Mouse (Mus musculus) fat pad, adult 2 months (tissue): ENCODE data around the gene Tspear.
"Not testable (repeated sequence)": the region's sequence is repeated elsewhere in the genome, so short reads cannot be mapped to it uniquely, and the experiment has no call there.

Experiments
- DNase-seq: peaks from one replicate; pipeline ENCODE4 v3.0.0-alpha.2; 2011; ENCODE audit warnings: low read depth, low spot score; ENCODE audit errors: extremely low read depth

Tspear gene

DNA sequence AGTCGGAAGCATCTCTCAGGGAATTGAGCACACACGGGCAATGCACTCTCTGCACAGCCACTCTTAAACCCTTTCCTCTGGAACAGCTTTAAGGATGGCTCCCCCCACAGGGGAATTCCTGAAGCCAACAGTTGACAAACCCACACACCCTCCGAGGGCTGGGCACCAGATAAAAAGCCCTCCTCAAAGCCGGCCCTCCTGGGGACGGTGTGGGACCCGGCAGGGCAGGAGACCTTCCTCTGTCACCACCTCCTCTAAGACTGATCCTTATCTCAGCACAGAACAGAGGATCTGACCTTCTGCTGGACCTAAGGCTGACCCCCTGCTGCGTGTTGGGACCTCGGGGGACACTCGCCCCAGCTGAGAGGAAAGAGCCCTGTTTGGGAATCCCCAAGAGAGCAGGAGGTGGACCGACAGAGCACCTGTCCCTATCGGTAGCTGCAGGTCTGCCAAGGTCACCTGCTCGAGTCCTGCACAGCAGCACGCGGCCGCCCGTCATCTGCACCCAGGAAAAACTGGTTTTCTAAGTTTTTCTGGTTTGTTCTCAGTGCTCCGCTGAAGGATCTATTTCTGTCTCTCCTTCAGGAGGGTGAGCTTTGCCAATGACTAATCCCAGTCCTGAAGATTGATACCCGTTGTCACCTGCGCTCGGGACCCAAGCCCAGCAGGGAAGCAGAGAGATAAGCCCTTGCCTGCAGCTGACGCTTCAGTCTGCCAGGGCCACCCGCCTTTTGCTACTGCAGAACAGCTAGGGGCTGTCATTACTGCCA lies at the start of gene Tspear:
Gene Tspear (plus strand): TSS at position 675 of the 770 bp plus-strand sequence.
- DNase-seq: no peak

DNA sequence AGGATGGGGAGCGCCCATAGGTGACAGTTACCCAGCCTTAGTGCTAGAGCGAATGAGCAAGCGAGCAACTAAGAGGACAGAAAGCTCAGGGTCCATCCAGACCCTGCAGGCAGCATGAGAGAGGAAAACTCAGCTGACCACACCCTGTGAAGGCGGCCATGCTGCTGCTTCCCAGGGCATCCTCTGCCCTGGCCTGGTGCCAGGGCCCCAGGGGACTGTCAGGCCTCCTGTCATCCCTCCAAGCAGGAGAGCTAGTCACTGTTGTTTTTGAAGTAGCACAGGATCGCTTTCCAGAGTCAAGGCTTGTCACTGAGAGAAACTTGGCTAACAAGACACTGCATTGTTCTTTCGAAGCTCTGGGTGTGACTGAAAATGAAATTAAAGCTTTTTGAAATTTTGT lies 47.4 kb upstream of the Tspear start:
- no peak for DNase-seq

DNA sequence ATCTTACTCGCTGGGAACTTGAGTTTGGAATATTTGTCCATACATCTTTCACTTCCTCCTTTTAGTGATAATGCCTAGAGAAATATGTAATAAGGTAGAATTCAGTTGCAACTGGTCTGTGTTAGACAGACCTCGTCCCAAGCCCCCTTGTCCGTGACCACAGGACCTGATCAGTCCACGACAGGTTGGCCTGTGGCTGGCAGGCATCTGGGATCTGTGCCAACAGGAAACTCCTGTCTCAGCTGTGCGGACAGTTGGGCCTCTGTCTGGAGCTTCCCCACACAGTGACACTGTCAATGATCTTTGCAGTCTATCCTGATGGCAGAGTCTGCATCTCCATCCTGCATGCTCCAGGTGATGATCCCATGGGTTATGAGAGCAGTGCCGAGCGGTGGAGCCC lies 43.2 kb upstream of the Tspear start:
- no peak for DNase-seq

DNA sequence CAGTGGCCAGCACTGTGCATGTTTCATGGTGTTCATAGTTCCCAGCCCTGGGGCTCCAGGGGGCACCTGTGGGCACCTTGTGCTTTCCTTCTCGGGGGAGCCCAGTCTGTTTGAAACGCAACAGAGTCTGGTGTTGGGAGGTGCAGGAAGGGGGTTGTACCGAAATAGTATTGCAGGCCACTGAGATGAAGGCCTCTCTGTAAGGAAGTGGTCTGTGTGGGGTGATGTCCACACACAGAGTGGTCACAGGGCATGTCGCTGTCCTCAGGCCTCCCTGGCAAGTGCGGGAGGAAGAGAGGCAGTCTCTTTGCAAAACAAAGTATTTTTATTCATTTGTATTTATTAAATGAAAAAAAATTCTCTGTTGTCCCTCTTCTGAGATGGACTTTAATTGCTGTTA lies 40.8 kb upstream of the Tspear start:
- no peak for DNase-seq

DNA sequence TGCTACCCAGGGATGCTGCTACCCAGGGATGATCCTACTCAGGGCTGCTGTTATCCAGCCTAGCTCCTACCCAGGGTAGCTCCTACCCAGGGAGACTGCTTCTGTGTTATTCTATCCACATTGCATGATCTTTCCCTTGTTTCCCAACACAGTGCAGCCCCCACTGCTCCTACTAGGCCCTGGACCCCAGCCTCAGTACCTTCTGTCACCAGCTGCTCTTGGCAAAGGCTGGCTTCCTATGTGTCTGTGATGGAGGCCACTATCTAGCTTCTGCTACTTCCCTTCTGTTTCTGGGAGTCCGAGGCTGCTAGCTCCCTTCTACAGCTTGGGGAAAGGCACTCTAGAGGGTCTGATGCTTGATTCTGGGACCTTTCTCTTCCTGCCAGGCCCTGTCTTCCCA lies 38.9 kb upstream of the Tspear start:
- DNase-seq: no peak

DNA sequence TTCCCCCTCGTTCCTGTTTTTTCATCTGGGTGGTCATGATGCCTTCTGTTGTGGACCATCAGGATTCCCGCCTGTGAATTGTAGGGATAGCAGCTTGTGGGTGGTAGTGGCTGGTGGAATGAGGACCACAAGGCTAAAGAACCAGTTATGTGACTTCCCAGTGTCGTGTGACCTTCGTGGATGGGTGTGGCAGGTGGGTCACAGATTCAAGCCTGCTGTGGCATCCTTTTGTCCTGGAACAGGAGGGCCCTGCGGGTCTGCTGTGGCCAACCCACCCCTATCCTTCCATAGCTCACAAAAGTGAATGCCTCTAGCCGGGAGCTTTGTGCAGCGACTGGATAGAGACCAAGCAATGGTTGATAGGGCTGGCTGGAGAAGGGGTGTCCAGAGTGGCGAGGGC lies 38.5 kb upstream of the Tspear start:
- no peak for DNase-seq

DNA sequence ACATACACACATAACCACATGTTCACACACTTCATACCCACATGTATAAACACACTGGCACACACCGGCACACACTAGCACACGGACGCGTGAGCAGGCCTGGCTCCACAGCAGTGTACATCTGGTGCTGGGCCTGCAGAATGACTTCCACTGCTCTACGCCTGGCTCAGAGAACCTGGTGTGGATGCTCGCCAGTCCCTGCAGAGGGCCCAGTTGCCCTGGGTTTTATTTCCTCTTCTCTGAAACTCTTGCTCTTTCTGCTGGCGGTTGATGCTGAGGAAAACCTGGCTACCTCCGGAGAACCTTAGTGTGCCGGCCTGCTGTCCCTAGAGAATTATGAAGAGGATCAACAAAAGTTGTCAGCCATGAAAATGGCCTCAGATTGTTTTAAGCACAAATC lies 34.3 kb upstream of the Tspear start:
- no peak for DNase-seq

DNA sequence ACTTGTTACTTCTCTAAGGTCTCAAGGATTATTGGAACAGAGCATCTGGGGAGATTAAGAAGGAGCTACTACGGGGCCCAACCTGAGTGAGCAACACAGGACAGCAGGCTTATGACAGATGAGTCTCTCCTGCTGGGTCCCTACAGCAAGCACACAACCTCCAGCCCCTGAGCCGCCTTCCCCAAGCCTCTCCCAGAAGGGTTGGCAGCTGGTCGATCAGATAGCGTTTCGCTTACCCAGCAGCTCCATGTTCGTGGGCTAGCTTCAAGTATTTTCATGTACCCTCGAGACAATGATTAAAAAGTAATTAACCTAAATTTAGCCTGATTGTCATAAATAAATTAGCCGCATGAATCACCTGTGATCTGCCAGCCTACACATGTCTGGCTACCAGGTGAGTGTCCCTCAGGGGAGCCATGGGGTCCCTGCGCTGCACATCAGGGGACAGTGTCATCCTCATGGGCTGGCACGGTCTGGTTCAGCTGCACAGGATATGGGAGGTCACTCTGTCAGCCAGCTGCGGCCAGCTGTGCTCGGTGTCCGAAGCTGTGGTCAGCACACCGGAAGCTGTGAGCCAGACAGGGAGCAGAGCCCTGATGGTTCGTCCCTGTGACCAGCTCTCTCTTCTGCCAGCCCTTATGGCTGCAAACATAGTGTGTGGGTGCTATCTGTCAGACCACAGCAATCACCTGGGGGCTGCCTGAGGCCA lies 27.9 kb upstream of the Tspear start:
- DNase-seq: no peak

DNA sequence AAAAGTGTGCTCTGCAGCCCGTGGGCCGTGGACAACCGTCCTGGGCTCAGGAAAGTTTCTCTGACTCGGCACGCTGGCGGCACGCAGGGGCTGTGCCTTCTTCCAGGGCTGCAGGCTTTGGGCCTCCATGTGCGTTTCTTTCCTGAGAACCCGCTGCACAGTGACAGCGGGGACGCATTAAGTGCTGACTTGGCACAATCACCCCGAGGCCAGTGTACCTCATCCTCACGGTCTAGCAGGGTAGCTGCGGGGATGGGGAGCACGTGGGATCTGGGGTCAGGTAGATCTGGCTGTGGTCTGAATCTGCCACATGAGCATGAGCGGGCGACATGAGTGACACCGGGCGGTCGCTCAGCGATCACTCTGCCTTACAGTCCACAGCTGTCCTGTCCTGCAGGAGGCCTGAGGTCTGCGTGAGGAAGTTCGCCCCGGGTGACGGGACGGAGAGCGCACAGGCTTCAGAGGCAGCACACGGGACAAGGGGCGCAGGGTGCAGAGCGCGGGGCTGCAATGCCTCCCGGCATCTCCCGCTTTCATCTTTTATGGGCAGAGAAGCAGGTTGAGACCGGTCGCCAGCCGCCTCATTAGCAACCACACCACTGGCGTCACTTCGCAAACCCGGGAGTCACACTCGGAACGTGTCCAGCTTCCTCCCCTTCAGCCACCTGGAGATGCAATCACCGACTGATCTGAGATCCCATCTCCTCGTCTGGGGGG lies 22.3 kb upstream of the Tspear start:
- DNase-seq: no peak

DNA sequence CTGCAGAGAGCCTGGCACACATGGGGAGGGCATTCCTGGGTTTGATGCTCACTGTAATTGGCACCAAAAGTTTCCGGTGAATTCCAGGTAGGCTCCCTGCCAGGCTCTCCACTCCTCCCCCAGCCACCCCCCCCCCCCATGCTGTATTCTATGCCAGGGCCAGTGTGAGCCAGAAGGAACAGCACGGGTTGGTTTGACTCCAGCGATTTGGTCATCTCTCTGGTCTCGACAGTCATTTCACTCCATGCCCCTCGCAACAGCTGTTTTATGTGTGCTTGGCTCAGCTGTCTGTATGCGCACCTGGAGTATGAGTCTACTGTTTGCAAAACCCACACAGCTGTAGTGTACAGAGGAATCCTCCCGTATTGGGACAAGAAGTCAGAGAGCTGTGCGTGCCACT lies 20.0 kb upstream of the Tspear start:
- peak; percentile 56 for DNase-seq

DNA sequence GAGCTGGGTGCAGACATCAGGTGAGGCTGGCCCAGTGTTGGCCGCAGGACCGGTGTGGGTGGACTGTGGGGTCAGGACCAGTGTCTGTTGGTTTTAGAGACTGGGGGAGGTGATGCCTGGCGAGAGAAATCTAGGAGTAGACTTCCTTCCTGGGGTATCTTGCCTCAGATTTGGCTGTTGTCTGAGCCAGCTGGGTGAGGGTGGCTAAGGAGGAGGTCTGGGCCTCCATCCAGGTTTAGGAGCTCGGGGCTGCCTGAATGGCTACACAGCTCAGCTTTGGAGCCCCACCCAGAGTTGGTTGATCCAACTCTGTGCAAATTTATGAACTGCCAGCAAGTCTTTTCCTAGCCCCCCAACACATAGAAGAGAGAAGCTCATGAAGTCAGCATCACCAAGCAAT lies 19.0 kb upstream of the Tspear start:
- no peak for DNase-seq

DNA sequence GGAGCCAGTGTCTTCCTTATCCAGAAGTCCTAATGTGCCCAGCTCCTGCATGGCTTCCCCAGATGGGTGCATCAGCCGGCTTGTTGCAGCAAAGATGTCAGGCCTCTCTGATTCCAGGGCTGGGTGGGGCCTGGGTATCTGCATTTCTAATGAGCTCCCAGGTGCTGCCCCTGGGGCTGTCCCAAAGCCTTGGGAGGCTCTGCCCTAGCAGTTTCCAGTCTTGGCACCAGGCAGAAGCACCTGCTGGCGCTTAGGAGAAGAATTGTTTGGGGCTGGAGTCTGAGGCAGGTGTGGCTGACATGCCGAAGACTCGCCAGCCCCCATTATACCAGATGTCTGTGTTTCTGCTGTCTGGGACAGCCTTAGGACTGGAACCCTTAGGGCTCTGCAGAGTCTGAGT lies 15.7 kb upstream of the Tspear start:
- no peak for DNase-seq

DNA sequence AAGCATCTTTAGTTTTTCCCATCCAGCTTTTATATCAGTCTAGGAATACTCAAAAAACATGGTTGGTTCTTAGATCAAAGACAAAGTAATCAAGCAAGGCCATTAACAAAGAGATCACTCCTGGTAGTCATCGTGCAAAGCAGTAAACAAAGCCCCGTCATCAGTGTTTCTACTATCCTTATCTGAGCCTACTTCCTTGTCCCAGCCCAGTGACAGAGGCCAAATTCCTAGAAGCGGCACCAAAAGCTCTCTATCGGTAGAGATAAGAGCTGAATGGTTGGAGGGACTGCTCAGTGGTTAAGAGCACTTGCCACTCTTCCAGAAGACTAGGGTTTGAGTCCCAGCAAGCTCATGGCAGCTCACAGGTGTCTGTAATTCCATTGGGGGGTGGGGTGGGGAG lies 14.8 kb upstream of the Tspear start:
- no peak for DNase-seq

DNA sequence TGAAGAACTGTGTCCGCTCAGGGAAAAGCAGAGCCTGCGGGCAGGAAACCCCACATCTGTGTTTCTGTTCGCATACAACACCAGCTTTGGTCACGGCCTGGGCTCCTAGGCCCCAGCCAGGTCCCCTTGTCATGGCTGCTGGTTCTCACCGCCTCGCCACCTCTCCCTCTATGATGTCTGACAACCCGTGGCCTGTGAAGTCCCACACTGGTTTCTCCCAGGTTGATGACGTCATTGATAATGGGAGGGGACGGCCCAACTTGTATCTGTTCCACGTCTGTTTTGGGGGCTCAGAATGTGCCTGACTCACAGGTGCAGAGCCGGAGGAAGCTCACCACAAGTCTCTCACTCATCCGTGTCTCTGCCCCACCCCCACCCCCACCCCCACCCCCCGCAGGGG lies 12.6 kb upstream of the Tspear start:
- no peak for DNase-seq

DNA sequence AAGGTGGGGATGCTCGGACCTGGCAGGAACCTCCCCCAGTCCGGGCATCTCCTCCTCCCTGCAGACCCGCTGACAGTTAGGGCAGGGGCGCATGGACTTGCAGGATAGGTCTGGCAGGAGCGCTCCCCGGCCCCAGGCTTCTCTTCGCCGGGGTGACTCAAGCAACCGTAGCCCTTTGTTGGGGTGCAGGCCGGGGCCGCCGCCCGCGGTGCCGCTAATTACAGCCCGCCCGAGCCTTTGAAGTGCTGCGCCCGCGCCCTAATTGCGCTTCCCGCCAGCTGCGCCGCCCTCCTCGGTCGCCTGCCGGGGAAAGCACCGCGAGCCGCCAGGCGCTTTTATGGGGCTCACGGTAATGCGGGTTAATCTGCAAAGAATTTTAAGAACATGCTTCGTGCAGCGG lies 8.8 kb upstream of the Tspear start:
- no peak for DNase-seq

DNA sequence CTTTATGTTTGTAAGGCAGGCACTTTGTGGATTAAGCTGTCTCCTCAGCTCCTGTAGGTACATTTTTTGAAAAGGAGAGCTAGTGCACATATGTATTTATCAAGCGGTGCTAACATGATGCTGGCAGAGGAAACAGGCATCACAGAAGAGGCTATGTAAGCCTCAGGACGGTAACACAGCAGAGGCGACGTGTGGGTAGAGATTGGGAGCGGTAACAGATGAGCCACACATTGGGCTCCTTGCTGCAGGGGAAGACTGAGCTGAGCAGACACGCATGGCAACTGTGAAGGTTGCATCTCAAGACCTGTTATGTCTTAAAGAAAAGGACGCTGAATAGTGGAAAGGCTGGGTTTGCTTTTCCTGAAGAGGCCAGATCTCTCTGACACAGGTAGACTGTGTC lies 3.4 kb upstream of the Tspear start:
- DNase-seq: no peak

DNA sequence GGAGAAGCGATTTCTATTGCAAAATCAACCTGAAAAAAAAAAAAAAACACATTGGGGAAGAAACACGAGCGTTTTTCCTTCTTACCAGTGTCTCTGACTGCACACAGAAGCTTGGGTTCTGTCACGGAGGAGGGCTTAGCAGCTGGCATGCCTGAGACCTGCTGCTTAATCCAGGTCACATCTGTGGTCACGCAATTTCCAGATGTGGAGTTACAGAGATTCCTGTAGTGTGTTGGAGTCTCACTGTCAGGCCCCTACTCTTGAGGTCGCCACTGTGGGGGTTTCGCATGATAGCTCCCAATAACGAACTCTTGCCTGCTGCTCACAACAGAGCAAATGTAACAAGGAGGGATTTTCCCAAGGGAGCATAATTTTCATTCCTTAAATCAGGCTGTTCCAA lies 2.2 kb upstream of the Tspear start:
- DNase-seq: no peak

DNA sequence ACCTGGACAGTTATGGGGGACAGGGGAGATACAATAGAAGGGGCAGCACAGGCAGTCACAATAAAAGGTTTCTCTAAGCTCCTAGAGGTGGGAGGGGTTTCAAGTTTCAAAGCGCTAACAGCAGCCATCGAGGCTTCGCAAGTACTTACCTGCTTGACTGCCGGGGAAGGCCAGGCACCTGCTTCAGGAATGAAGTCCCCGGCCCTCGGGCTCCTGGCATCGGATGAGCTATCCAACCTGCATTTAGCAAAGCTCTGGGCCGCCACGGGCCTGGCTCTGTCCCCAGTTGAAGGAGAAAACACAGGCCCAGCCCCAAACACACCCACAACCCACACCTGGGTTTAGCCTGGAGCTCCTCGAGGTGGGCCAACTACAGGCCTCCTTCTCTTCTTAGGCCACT lies 652 bp downstream of the Tspear start:
- DNase-seq: peak; percentile 54

DNA sequence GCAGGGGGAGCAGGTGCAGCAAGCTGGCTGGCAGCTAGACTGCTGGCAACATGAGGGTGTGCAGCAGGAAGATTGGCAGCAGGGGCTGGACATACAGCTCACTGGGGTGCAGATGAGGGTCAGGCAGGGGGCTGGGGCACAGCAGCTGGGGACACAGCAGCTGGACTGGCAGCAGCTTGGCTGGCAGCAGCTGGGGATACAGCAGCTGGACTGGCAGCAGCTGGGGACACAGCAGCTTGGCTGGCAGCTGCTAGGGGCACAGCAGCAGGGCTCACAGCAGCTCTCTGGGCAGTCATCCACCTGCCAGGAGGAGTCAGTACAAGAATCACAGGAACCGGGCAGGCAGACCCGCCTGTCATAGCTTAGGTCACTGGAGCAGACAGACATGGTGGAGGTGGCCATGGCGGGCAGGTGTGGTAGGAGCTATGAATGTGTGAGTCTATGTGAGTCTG lies 4.0 kb downstream of the Tspear start, which contains the start of gene Gm19402:
Gene Gm19402 (minus strand): TSS at position 402 of the 452 bp plus-strand sequence.
- DNase-seq: not testable (repeated sequence)

DNA sequence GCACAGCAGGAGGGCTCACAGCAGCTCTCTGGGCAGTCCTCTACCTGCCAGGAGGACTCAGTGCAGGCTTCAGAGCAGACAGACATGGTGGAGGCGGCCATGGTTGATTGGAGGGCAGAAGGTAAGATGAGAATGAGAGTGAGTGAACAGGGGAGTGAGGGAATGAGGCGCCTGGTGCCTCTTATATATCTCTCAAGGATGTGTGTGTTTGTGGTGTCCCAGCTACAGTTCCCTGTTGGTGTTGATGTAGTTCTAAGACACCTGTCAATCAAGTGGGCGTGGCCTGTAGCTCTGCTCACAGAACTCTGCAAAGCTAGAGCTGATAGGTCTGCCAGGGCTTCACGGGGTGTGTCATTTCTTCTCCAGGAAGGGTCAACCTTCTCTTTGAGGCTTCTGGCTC lies 10.8 kb downstream of the Tspear start, which contains the start of gene Gm9508:
Gene Gm9508 (minus strand): TSS at position 101 of the 400 bp plus-strand sequence.
- DNase-seq: no peak

DNA sequence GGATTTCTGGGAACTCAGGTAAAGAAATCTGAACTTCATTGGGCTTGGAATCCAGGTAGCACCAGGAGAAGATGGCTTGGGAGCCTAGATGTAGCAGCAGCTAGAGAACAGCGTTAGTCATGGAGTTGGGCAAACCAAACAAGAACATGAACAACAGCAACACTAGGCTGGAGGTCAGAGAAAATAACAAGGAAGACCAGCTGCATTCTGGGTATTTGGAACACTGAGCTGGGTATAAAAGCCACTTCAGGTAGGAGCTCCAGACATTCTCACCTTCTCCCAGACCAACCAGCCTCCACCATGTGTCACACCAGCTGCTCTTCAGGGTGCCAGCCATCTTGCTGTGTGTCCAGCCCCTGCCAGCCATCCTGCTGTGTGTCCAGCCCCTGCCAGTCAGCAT lies 20.0 kb downstream of the Tspear start, which contains the start of gene Gm10272:
Gene Gm10272 (plus strand): TSS at position 301 of the 400 bp plus-strand sequence.
- DNase-seq: no peak

DNA sequence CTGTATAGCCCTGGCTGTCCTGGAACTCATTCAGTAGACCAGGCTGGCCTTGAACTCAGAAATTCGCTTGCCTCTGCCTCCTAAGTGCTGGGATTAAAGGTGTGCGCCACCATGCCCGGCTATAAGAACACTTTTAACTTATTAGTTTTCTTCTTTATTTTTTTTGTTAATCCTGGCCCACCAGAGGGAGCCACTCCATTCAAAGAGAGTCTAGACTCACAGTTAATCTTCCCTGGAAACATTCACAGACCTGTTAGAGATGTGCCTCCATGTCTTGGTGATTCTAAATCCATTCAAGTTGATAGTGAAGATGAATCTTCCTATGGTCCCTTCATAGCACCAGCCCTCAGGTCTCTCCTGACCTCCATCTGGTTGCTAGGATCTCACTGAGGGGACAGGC lies 23.5 kb downstream of the Tspear start:
- DNase-seq: no peak
